ENCODE assay signal across 16 mouse cellular contexts in genomic region chr11:114674180-114674579, GRCm38 (mm10). TPM values are rescaled to one million over a fixed set of nuclear protein-coding genes. Genes with fewer than 3 reads are reported as not detected.
A peak's percentile ranks its signal among the peaks of the same experiment; 100 is the strongest.
DNase-seq lines count a peak whose midpoint lies in the region; ATAC-seq and TF ChIP-seq lines count a peak whose summit lies in the region.
"Had no signal": no experiment of that assay in that cellular context is flagged by ENCODE, and none has a peak within 500 bp of the region (broad histone marks: within the 10 kb centered on the region; RNA-seq: fewer than 3 reads in every experiment).

No protein-coding gene starts in this region.

- H3K4me2 ChIP-seq in forebrain, embryonic 11.5 days (ENCODE audit: low read depth, low read length, severe bottlenecking): no peak overlapping the region
- no peak overlapping the region for H3K4me2 ChIP-seq in forebrain, embryonic 12.5 days
- no peak overlapping the region for H3K4me2 ChIP-seq in kidney, embryonic 15.5 days

- peak; percentile 59 for DNase-seq in forebrain, embryonic 11.5 days (ENCODE audit: low spot score)
- no peak for DNase-seq in kidney, postnatal 36 days
- peak; percentile 41 for DNase-seq in R1 (ENCODE audit: low read depth, low spot score)
- DNase-seq in left cerebral cortex, adult 2 months (ENCODE audit: extremely low spot score in 1 of 2, low spot score in 2 of 2): no peak
- DNase-seq: B cell, adult 2 months; cerebellum, postnatal 36 days; heart, adult 11 months; midbrain, embryonic 14.5 days; right cerebral cortex, postnatal 14 days; thymus, postnatal 36 days had no signal

- H3ac ChIP-seq in C2C12 (ENCODE audit: control insufficient read depth, insufficient read length, low read depth): peak overlapping the region; percentile 5

- no peak for ATAC-seq in forebrain, embryonic 11.5 days (replicated peaks; ENCODE audit: low FRiP score)
- no peak for ATAC-seq in forebrain, embryonic 12.5 days (ENCODE audit: low FRiP score)
- ATAC-seq in kidney, embryonic 15.5 days (replicated peaks; ENCODE audit: low FRiP score): no peak

- peaks cover 100% of the 10 kb centered on the region for H3K79me2 ChIP-seq in C2C12 (ENCODE audit: control insufficient read depth, insufficient read depth)

- peaks cover 85% of the 10 kb centered on the region for H3K79me3 ChIP-seq in C2C12 (ENCODE audit: low read depth)

- H3K4me3 ChIP-seq in forebrain, embryonic 11.5 days (ENCODE audit: low read depth, low read length): no peak overlapping the region
- H3K4me3 ChIP-seq in forebrain, embryonic 12.5 days (replicated peaks): no peak overlapping the region
- no peak overlapping the region for H3K4me3 ChIP-seq in kidney, embryonic 15.5 days (replicated peaks)
- peak overlapping the region; percentile 64 for H3K4me3 ChIP-seq in C2C12 (ENCODE audit: insufficient read depth, poor library complexity, severe bottlenecking)
- H3K4me3 ChIP-seq in left cerebral cortex, adult 2 months: no peak overlapping the region
- H3K4me3 ChIP-seq: embryonic facial prominence, embryonic 13.5 days; forebrain, embryonic 10.5 days; lung, embryonic 15.5 days had no signal

- no peak overlapping the region for H3K27ac ChIP-seq in forebrain, embryonic 11.5 days (ENCODE audit: low read depth, low read length)
- no peak overlapping the region for H3K27ac ChIP-seq in forebrain, embryonic 12.5 days
- H3K27ac ChIP-seq in kidney, embryonic 15.5 days: peak overlapping the region; percentile 18; the same call in 1 of the 2 replicates
- no peak overlapping the region for H3K27ac ChIP-seq in left cerebral cortex, adult 2 months
- H3K27ac ChIP-seq: forebrain, embryonic 10.5 days; lung, embryonic 15.5 days had no signal

- no peak overlapping the region for H3K9ac ChIP-seq in forebrain, embryonic 11.5 days (ENCODE audit: low read length)
- H3K9ac ChIP-seq in forebrain, embryonic 12.5 days: no peak overlapping the region
- H3K9ac ChIP-seq in kidney, embryonic 15.5 days: no peak overlapping the region
- H3K9ac ChIP-seq: embryonic facial prominence, embryonic 13.5 days; lung, embryonic 15.5 days had no signal

- WGBS in forebrain, embryonic 11.5 days: 58% methylated on average over 8 of the region's 8 CpGs
- 48% methylated on average over 8 of the region's 8 CpGs for WGBS in forebrain, embryonic 12.5 days
- 54% methylated on average over 8 of the region's 8 CpGs for WGBS in kidney, embryonic 15.5 days

- no peaks in the 10 kb centered on the region for H3K9me3 ChIP-seq in forebrain, embryonic 11.5 days (ENCODE audit: control insufficient read depth, low read length)
- H3K9me3 ChIP-seq in forebrain, embryonic 12.5 days: no peaks in the 10 kb centered on the region
- H3K9me3 ChIP-seq in kidney, embryonic 15.5 days (replicated peaks): no peaks in the 10 kb centered on the region
- H3K9me3 ChIP-seq: embryonic facial prominence, embryonic 13.5 days; forebrain, embryonic 10.5 days; lung, embryonic 15.5 days had no signal

- H3K27me3 ChIP-seq in forebrain, embryonic 11.5 days (ENCODE audit: control insufficient read depth, insufficient read depth, low read length): peaks cover 4% of the 10 kb centered on the region; the same call in 1 of the 2 replicates
- peaks cover 16% of the 10 kb centered on the region for H3K27me3 ChIP-seq in forebrain, embryonic 12.5 days
- H3K27me3 ChIP-seq in kidney, embryonic 15.5 days: peaks cover 7% of the 10 kb centered on the region; the same call in 1 of the 2 replicates
- no peaks in the 10 kb centered on the region for H3K27me3 ChIP-seq in C2C12 (ENCODE audit: control insufficient read depth, insufficient read depth, insufficient read length)
- H3K27me3 ChIP-seq: embryonic facial prominence, embryonic 13.5 days; lung, embryonic 15.5 days had no signal

- H3K4me1 ChIP-seq in forebrain, embryonic 11.5 days (replicated peaks; ENCODE audit: control insufficient read depth, insufficient read depth, low read length): peaks cover 14% of the 10 kb centered on the region
- H3K4me1 ChIP-seq in forebrain, embryonic 12.5 days: peaks cover 43% of the 10 kb centered on the region
- peaks cover 67% of the 10 kb centered on the region for H3K4me1 ChIP-seq in kidney, embryonic 15.5 days

- H3K36me3 ChIP-seq in forebrain, embryonic 11.5 days (ENCODE audit: control insufficient read depth, insufficient read depth, low read length): peaks cover 7% of the 10 kb centered on the region; the same call in 1 of the 2 replicates
- H3K36me3 ChIP-seq in forebrain, embryonic 12.5 days (replicated peaks): peaks cover 39% of the 10 kb centered on the region
- H3K36me3 ChIP-seq in kidney, embryonic 15.5 days: peaks cover 42% of the 10 kb centered on the region
- peaks cover 72% of the 10 kb centered on the region for H3K36me3 ChIP-seq in C2C12 (ENCODE audit: control insufficient read depth, insufficient read depth)

- TF ChIP-seq CTCF in C2C12 (IDR thresholded peaks at IDR 0.05; ENCODE audit: control insufficient read depth, insufficient read depth, insufficient read length): no peak
- TF ChIP-seq CTCF in left cerebral cortex, adult 2 months (IDR thresholded peaks at IDR 0.05): no peak

- intact Hi-C loops in left cerebral cortex, adult 2 months (cut with DNase I): loop anchor here (5.0 kb wide), 1 partner anchor 238 kb away; no protein-coding TSS in a partner anchor

TF ChIP-seq in C2C12, 6 proteins besides CTCF, POLR2A, EP300 and RAD21:
- TF ChIP-seq CEBPB (IDR thresholded peaks at IDR 0.05; ENCODE audit: low read depth) (no peak), MAX (IDR thresholded peaks at IDR 0.05) (no peak), MYOD1 (IDR thresholded peaks at IDR 0.05; ENCODE audit: control insufficient read depth, insufficient read length, low read depth) (no peak), MYOG (IDR thresholded peaks at IDR 0.05; ENCODE audit: control insufficient read depth, extremely low read depth, insufficient read length) (no peak), FOSL1 (IDR thresholded peaks at IDR 0.05; ENCODE audit: insufficient read depth, low read length, poor library complexity, severe bottlenecking) (no peak), USF1 (IDR thresholded peaks at IDR 0.05; ENCODE audit: low read depth) (no peak)

RNA-seq across cellular contexts. Expression of gene Ttyh2, which starts 1.1 kb away (rescaled TPM):
- polyA plus RNA-seq in forebrain, embryonic 11.5 days (2014; fragmentation: Nextera tagmentation; extraction: Ambion mirVana): 10.5 and 11.7 TPM in 2 replicates
- polyA plus RNA-seq in forebrain, embryonic 12.5 days (2016; fragmentation: Nextera tagmentation; extraction: Ambion mirVana): 11.8 and 13.0 TPM in 2 replicates
- polyA plus RNA-seq in kidney, embryonic 15.5 days (2015; fragmentation: Nextera tagmentation; extraction: Ambion mirVana): 15.2 and 15.8 TPM in 2 replicates
- polyA plus RNA-seq in C2C12 (2012; fragmentation: generic; extraction: Trizol): 20.1 TPM
- 10 to 100 TPM; 18.5 to 18.6 TPM for total RNA-seq in left cerebral cortex, adult 2 months (2021)

RNA-seq across cellular contexts. Expression of gene Rpl38, which starts 5.9 kb away (rescaled TPM):
- polyA plus RNA-seq in forebrain, embryonic 11.5 days (2014; fragmentation: Nextera tagmentation; extraction: Ambion mirVana): 852 and 943 TPM in 2 replicates
- polyA plus RNA-seq in forebrain, embryonic 12.5 days (2016; fragmentation: Nextera tagmentation; extraction: Ambion mirVana): 859 and 942 TPM in 2 replicates
- polyA plus RNA-seq in kidney, embryonic 15.5 days (2015; fragmentation: Nextera tagmentation; extraction: Ambion mirVana): 1,080 and 1,196 TPM in 2 replicates
- polyA plus RNA-seq in C2C12 (2012; fragmentation: generic; extraction: Trizol): 3,802 TPM
- total RNA-seq in left cerebral cortex, adult 2 months (2021): 100 to 1,000 TPM; 817 to 866 TPM

RNA-seq across cellular contexts. Expression of gene Dnaic2, which starts 53.0 kb away (rescaled TPM):
- 0.96 and 1.1 TPM in 2 replicates for polyA plus RNA-seq in forebrain, embryonic 11.5 days (2014; fragmentation: Nextera tagmentation; extraction: Ambion mirVana)
- polyA plus RNA-seq in forebrain, embryonic 12.5 days (2016; fragmentation: Nextera tagmentation; extraction: Ambion mirVana): 1.9 and 2.0 TPM in 2 replicates
- 0.41 and 0.56 TPM in 2 replicates for polyA plus RNA-seq in kidney, embryonic 15.5 days (2015; fragmentation: Nextera tagmentation; extraction: Ambion mirVana)
- polyA plus RNA-seq in C2C12 (2012; fragmentation: generic; extraction: Trizol): 0.27 TPM
- 1 to 10 TPM in 1 of 2 experiments, under 1 TPM in 1; 1.00 to 1.8 TPM for total RNA-seq in left cerebral cortex, adult 2 months (2021)

Comparison
In these comparisons a context has a peak if more than half of its experiments do, and no peak if none do; other contexts are left out.
1. DNase-seq: peak in forebrain, embryonic 11.5 days (single experiment) and R1 (single experiment); none in kidney, postnatal 36 days (0 of 2) and left cerebral cortex, adult 2 months (0 of 2).